Mouse (Mus musculus) CH12.LX (cell line): ENCODE measurements around the gene Vil1. TPM values are rescaled to one million over a fixed set of nuclear protein-coding genes. Genes with fewer than 3 reads are reported as not detected.

Source experiments
- DNase-seq: peaks from one replicate; pipeline ENCODE4 v3.0.0-alpha.2; 2013; ENCODE audit errors: extremely low read depth
- H3K27ac ChIP-seq: 2 replicates; pipeline ENCODE4 v1.5.1; 2012; ENCODE audit warnings: low read depth, mild to moderate bottlenecking, control low read depth, moderate library complexity; ENCODE audit not compliant: insufficient read depth
- H3K27me3 ChIP-seq: replicated peaks from 2 replicates; pipeline ENCODE3; 2012; ENCODE audit warnings: inconsistent platforms
- H3K36me3 ChIP-seq, 2 experiments: replicated peaks in 1 of 2; 2 replicates each; pipeline versions ENCODE3 to v1.6.1; 2012; ENCODE audit warnings: inconsistent platforms in 1 of 2, low read length in 1 of 2, mild to moderate bottlenecking in 1 of 2, mixed read lengths in 1 of 2, moderate library complexity in 1 of 2; ENCODE audit not compliant: control insufficient read depth in 1 of 2, insufficient read depth in 1 of 2
- H3K4me1 ChIP-seq, 2 experiments: 2 replicates each; pipeline ENCODE4 v1.6.1; 2012; ENCODE audit warnings: inconsistent platforms in 1 of 2, moderate library complexity in 1 of 2; ENCODE audit not compliant: insufficient read depth in 2 of 2, control insufficient read depth in 1 of 2
- H3K4me2 ChIP-seq: 2 replicates; pipeline ENCODE4 v1.6.1; 2012; ENCODE audit warnings: low read depth, mild to moderate bottlenecking, control low read depth; ENCODE audit not compliant: poor library complexity, insufficient read depth, severe bottlenecking
- H3K4me3 ChIP-seq, 3 experiments: fragments of 150-350 bp in 1 of 3; sonication (generic) in 1 of 3; replicated peaks in 1 of 3; 2 replicates each; pipeline versions ENCODE3 to v1.5.1; 2011 to 2012; ENCODE audit warnings: low read depth in 2 of 3, low read length in 2 of 3, mild to moderate bottlenecking in 2 of 3, moderate library complexity in 2 of 3, control low read depth in 1 of 3, improper control_type of control experiment in 1 of 3, inconsistent platforms in 1 of 3, mixed read lengths in 1 of 3; ENCODE audit not compliant: poor library complexity in 1 of 3
- H3K79me2 ChIP-seq: replicated peaks from 2 replicates; pipeline ENCODE4 v1.6.1; 2012; ENCODE audit warnings: mild to moderate bottlenecking, moderate library complexity; ENCODE audit not compliant: control insufficient read depth, poor library complexity, insufficient read depth, severe bottlenecking; ENCODE audit errors: extremely low read depth
- H3K9ac ChIP-seq: 2 replicates; pipeline ENCODE4 v1.6.1; 2012; ENCODE audit warnings: low read depth, mild to moderate bottlenecking, control low read depth, moderate library complexity; ENCODE audit not compliant: insufficient read depth
- H3K9me3 ChIP-seq: replicated peaks from 2 replicates; pipeline ENCODE3; 2012; ENCODE audit warnings: low read length, inconsistent platforms, mixed read lengths
- CHD1 ChIP-seq: IDR thresholded peaks from 2 replicates; pipeline ENCODE4 v1.6.1; 2012; ENCODE audit warnings: low read depth, low read length, improper control_type of control experiment, inconsistent platforms
- EP300 ChIP-seq: IDR thresholded peaks from 2 replicates; pipeline ENCODE4 v1.6.1; 2011; ENCODE audit warnings: low read length, improper control_type of control experiment
- ETS1 ChIP-seq: conservative IDR thresholded peaks from 2 replicates; pipeline ENCODE4 v1.6.1; 2012; ENCODE audit warnings: low read depth, mild to moderate bottlenecking, inconsistent platforms, low read length, improper control_type of control experiment, moderate library complexity
- GABPA ChIP-seq: IDR thresholded peaks from 2 replicates; pipeline ENCODE4 v1.6.1; 2012; ENCODE audit warnings: low read depth, low read length, improper control_type of control experiment, inconsistent platforms; ENCODE audit not compliant: insufficient replicate concordance
- HCFC1 ChIP-seq: IDR thresholded peaks from 2 replicates; pipeline ENCODE4 v1.6.1; 2012; ENCODE audit warnings: low read depth, mild to moderate bottlenecking, inconsistent platforms, low read length, improper control_type of control experiment
- JUN ChIP-seq: IDR thresholded peaks from 2 replicates; pipeline ENCODE4 v1.6.1; 2011; ENCODE audit warnings: low read depth, mild to moderate bottlenecking, low read length, improper control_type of control experiment, moderate library complexity; ENCODE audit not compliant: insufficient read depth
- JUND ChIP-seq: conservative IDR thresholded peaks from 2 replicates; pipeline ENCODE4 v1.6.1; 2011; ENCODE audit warnings: low read depth, low read length, improper control_type of control experiment
- MAFK ChIP-seq: IDR thresholded peaks from 2 replicates; pipeline ENCODE4 v1.6.1; 2011; ENCODE audit warnings: low read length, improper control_type of control experiment; ENCODE audit not compliant: insufficient replicate concordance
- MXI1 ChIP-seq: IDR thresholded peaks from 2 replicates; pipeline ENCODE4 v1.6.1; 2011; ENCODE audit warnings: mild to moderate bottlenecking, low read depth, low read length, improper control_type of control experiment
- MYC ChIP-seq: IDR thresholded peaks from 2 replicates; pipeline ENCODE4 v1.6.1; 2011; ENCODE audit warnings: low read depth, mild to moderate bottlenecking, improper control_type of control experiment, low read length
- PAX5 ChIP-seq: IDR thresholded peaks from 2 replicates; pipeline ENCODE4 v1.6.1; 2012; ENCODE audit warnings: low read length, inconsistent platforms, mixed read lengths
- POLR2AphosphoS2 ChIP-seq: IDR thresholded peaks from 2 replicates; pipeline ENCODE4 v1.6.1; 2011; ENCODE audit warnings: low read depth, low read length, improper control_type of control experiment
- RAD21 ChIP-seq: IDR thresholded peaks from 2 replicates; pipeline ENCODE4 v1.6.1; 2011; ENCODE audit warnings: low read depth, mild to moderate bottlenecking, low read length, improper control_type of control experiment, moderate library complexity
- SIN3A ChIP-seq: IDR thresholded peaks from 2 replicates; pipeline ENCODE4 v1.6.1; 2012; ENCODE audit warnings: low read length, improper control_type of control experiment, inconsistent platforms
- TBP ChIP-seq: conservative IDR thresholded peaks from 2 replicates; pipeline ENCODE4 v1.6.1; 2011; ENCODE audit warnings: low read depth, low read length, improper control_type of control experiment
- TCF12 ChIP-seq: IDR thresholded peaks from 2 replicates; pipeline ENCODE4 v1.6.1; 2014; ENCODE audit warnings: low read depth, mild to moderate bottlenecking, inconsistent platforms, low read length, improper control_type of control experiment
- USF1 ChIP-seq: IDR thresholded peaks from 2 replicates; pipeline ENCODE4 v1.6.1; 2014; ENCODE audit warnings: low read depth, mild to moderate bottlenecking, inconsistent platforms, low read length, improper control_type of control experiment
- USF2 ChIP-seq: conservative IDR thresholded peaks from 2 replicates; pipeline ENCODE4 v1.6.1; 2011; ENCODE audit warnings: low read depth, low read length, improper control_type of control experiment
- ZC3H11A ChIP-seq: IDR thresholded peaks from 2 replicates; pipeline ENCODE4 v1.6.1; 2012; ENCODE audit warnings: low read depth, mild to moderate bottlenecking, inconsistent platforms, low read length, improper control_type of control experiment
- ZKSCAN1 ChIP-seq: IDR thresholded peaks from 2 replicates; pipeline ENCODE4 v1.6.1; 2012; ENCODE audit warnings: low read depth, inconsistent platforms, low read length, improper control_type of control experiment, borderline replicate concordance
- ZMIZ1 ChIP-seq: IDR thresholded peaks from 2 replicates; pipeline ENCODE4 v1.6.1; 2012; ENCODE audit warnings: low read depth, mild to moderate bottlenecking, inconsistent platforms, low read length, improper control_type of control experiment
- dilution Hi-C: fragments of 300-500 bp; cut with MboI; formaldehyde crosslinking; loops from 2 replicates; pipeline ENCODE4 v1.14.3; 2020; ENCODE audit warnings: low sequenced_read_pairs; ENCODE audit not compliant: extremely low pct_unique_long_range_greater_than_20kb, extremely low pct_ligation_motif_present
- in situ Hi-C: fragments of 300-500 bp; cut with MboI; formaldehyde crosslinking; loops from 3 replicates; pipeline ENCODE4 v1.14.3; 2019; ENCODE audit warnings: low sequenced_read_pairs, low pct_ligation_motif_present, low pct_unique_long_range_greater_than_20kb, mixed read lengths
- polyA plus RNA-seq: library from polyadenylated mRNA; unstranded; fragments of >175 nt; gene quantifications from 2 replicates; pipeline ENCODE4 v1.2.1, GENCODE M21; 2012; ENCODE audit warnings: low read depth; ENCODE audit not compliant: insufficient read length
- total RNA-seq, 2 experiments: library from RNA; depleted of rRNA; stranded (reverse); fragments of 300-350 nt in 1 of 2; fragments of >200 nt in 1 of 2; gene quantifications; 2 replicates each; pipeline ENCODE4 v1.2.3; 2012 to 2014

The Vil1 gene
- total and polyA plus RNA-seq, 3 experiments: 0.08 to 0.10 TPM; not detected in 1

GRCm38 (mm10) chr1:74393010-74393409 lies 16.2 kb upstream of the Vil1 start:
- peaks cover 21% of the 10 kb centered on the region for H3K79me2 ChIP-seq
- peaks cover 19 to 22% of the 10 kb centered on the region in 2 experiments for H3K36me3 ChIP-seq
- no peak for DNase-seq
- dilution Hi-C loops: no loop called here
- peaks cover 4 to 56% of the 10 kb centered on the region in 2 experiments; a peak in 3 of 4 replicates for H3K4me1 ChIP-seq
- H3K4me2 ChIP-seq: peak overlapping the region; percentile 41
- H3K9me3 ChIP-seq: no peaks in the 10 kb centered on the region
- in situ Hi-C loops: loop anchor here (5.0 to 10.0 kb wide), 2 partner anchors 52 to 81 kb away; no protein-coding TSS in a partner anchor
- peak overlapping the region; percentile 12; the same call in 1 of the 2 replicates for H3K27ac ChIP-seq
- H3K9ac ChIP-seq: peak overlapping the region; percentile 98
- TF ChIP-seq JUN (no peak), TCF12 (no peak), SIN3A (no peak), ETS1 (no peak), ZC3H11A (no peak), HCFC1 (no peak), MXI1 (no peak), MYC (no peak), USF1 (no peak), ZKSCAN1 (no peak), CHD1 (no peak), EP300 (no peak), RAD21 (no peak), ZMIZ1 (no peak), GABPA (no peak)
- H3K27me3 ChIP-seq: no peaks in the 10 kb centered on the region
- H3K4me3 ChIP-seq: peak overlapping the region; percentile 65 to 86 (median 73)

GRCm38 (mm10) chr1:74393697-74394096 lies 15.5 kb upstream of the Vil1 start:
- no peaks in the 10 kb centered on the region for H3K9me3 ChIP-seq
- H3K36me3 ChIP-seq: peaks cover 19 to 22% of the 10 kb centered on the region in 2 experiments
- TF ChIP-seq USF2 (no peak), POLR2AphosphoS2 (no peak), GABPA (no peak), ZMIZ1 (no peak), CHD1 (no peak), USF1 (no peak), PAX5 (no peak), MAFK (no peak), TBP (no peak), JUND (no peak)
- H3K4me1 ChIP-seq: peaks cover 4 to 55% of the 10 kb centered on the region in 2 experiments; a peak in 3 of 4 replicates
- no peak overlapping the region for H3K4me2 ChIP-seq
- H3K79me2 ChIP-seq: peaks cover 21% of the 10 kb centered on the region
- no peaks in the 10 kb centered on the region for H3K27me3 ChIP-seq
- H3K9ac ChIP-seq: no peak overlapping the region
- dilution Hi-C loops (no loop called here), in situ Hi-C loops (loop anchor here (5.0 to 10.0 kb wide), 2 partner anchors 51 to 81 kb away; no protein-coding TSS in a partner anchor)
- H3K4me3 ChIP-seq: no peak overlapping the region
- H3K27ac ChIP-seq: no peak overlapping the region
- DNase-seq: no peak
